ENCODE assay signal across 23 mouse cellular contexts in genomic region chr3:58672481-58673183, GRCm38 (mm10). TPM values are rescaled to one million over a fixed set of nuclear protein-coding genes. Genes with fewer than 3 reads are reported as not detected.
DNase-seq lines count a peak whose midpoint lies in the region; ATAC-seq and TF ChIP-seq lines count a peak whose summit lies in the region.
"Had no signal": no experiment of that assay in that cellular context is flagged by ENCODE, and none has a peak within 500 bp of the region (broad histone marks: within the 10 kb centered on the region; RNA-seq: fewer than 3 reads in every experiment).

No protein-coding gene starts in this region.

- H3K4me2 ChIP-seq in kidney, postnatal 0 days (ENCODE audit: low read length), result no peak overlapping the region
- H3K4me2 ChIP-seq in CH12.LX (ENCODE audit: insufficient read depth, low read depth, poor library complexity, severe bottlenecking), result peak overlapping the region; percentile 63
- H3K4me2 ChIP-seq: heart, embryonic 15.5 days; limb, embryonic 15.5 days; liver, embryonic 15.5 days; stomach, embryonic 15.5 days had no signal

- dilution Hi-C loops in CH12.LX (cut with MboI; ENCODE audit: extremely low pct_ligation_motif_present, extremely low pct_unique_long_range_greater_than_20kb, low sequenced_read_pairs), result no loop called here

- no peaks in the 10 kb centered on the region; the same call in none of the 2 replicates for H3K4me1 ChIP-seq in kidney, postnatal 0 days (replicated peaks; ENCODE audit: insufficient read depth, low read length)
- H3K4me1 ChIP-seq in CH12.LX (ENCODE audit: control insufficient read depth in 1 of 2, insufficient read depth in 2 of 2), result peaks cover 31 to 85% of the 10 kb centered on the region in 2 experiments

- peak; percentile 54; the same call in 1 of the 2 replicates for ATAC-seq in kidney, postnatal 0 days (replicated peaks; ENCODE audit: low FRiP score, low read depth)
- ATAC-seq in hematopoietic stem cell, adult 5-6 weeks (replicated peaks in 1 of 2; ENCODE audit: insufficient read depth in 1 of 2, low FRiP score in 2 of 2, low TSS enrichment in 1 of 2, low read depth in 1 of 2, poor library complexity in 2 of 2, severe bottlenecking in 2 of 2), result peak; percentile 16 to 33; a peak in 2 of 4 replicates
- ATAC-seq: CD4-positive, CD25-positive, alpha-beta regulatory T cell, adult 4 months; hindbrain, postnatal 0 days had no signal

- H3K9me3 ChIP-seq in kidney, postnatal 0 days (replicated peaks; ENCODE audit: low read length), result no peaks in the 10 kb centered on the region
- no peaks in the 10 kb centered on the region for H3K9me3 ChIP-seq in CH12.LX (replicated peaks; ENCODE audit: low read length)
- H3K9me3 ChIP-seq: heart, embryonic 15.5 days; limb, embryonic 15.5 days; liver, embryonic 15.5 days; stomach, embryonic 15.5 days had no signal

- no peak overlapping the region for H3K4me3 ChIP-seq in kidney, postnatal 0 days (replicated peaks; ENCODE audit: low read depth, low read length)
- H3K4me3 ChIP-seq in CH12.LX (replicated peaks in 1 of 3; ENCODE audit: low read depth in 2 of 3, low read length in 2 of 3, poor library complexity in 1 of 3), result no peak overlapping the region
- H3K4me3 ChIP-seq: heart, adult 2 months; heart, embryonic 15.5 days; limb, embryonic 15.5 days; liver, embryonic 15.5 days; stomach, embryonic 15.5 days had no signal

- no peak overlapping the region for H3K9ac ChIP-seq in kidney, postnatal 0 days (ENCODE audit: low read depth, low read length)
- peak overlapping the region; percentile 37; the same call in 1 of the 2 replicates for H3K9ac ChIP-seq in CH12.LX (ENCODE audit: insufficient read depth, low read depth)
- H3K9ac ChIP-seq: heart, embryonic 15.5 days; limb, embryonic 15.5 days; liver, embryonic 15.5 days; stomach, embryonic 15.5 days had no signal

- 0 out of 2 replicates have a peak, but pooled peaks cover 2% of the 10 kb centered on the region for H3K36me3 ChIP-seq in kidney, postnatal 0 days (ENCODE audit: insufficient read depth, low read length)
- H3K36me3 ChIP-seq in CH12.LX (replicated peaks in 1 of 2; ENCODE audit: control insufficient read depth in 1 of 2, insufficient read depth in 1 of 2, low read length in 1 of 2), result peaks cover 34 to 36% of the 10 kb centered on the region in 2 experiments
- H3K36me3 ChIP-seq: stomach, embryonic 15.5 days had no signal

- TF ChIP-seq EP300 in CH12.LX (IDR thresholded peaks at IDR 0.05; ENCODE audit: low read length), result peak; percentile 66

- no peak for TF ChIP-seq RAD21 in CH12.LX (IDR thresholded peaks at IDR 0.05; ENCODE audit: low read depth, low read length)

- in situ Hi-C loops in CH12.LX (cut with MboI; ENCODE audit: low pct_ligation_motif_present, low pct_unique_long_range_greater_than_20kb, low sequenced_read_pairs), result loop anchor here (25.0 kb wide), 1 partner anchor 510 kb away; no protein-coding TSS in a partner anchor

- WGBS in kidney, postnatal 0 days, result 41% methylated on average over 4 of the region's 4 CpGs

- peaks cover 44% of the 10 kb centered on the region for H3K79me2 ChIP-seq in CH12.LX (replicated peaks; ENCODE audit: control insufficient read depth, extremely low read depth, insufficient read depth, poor library complexity, severe bottlenecking)

- DNase-seq in kidney, postnatal 0 days (ENCODE audit: low spot score), result peak; percentile 27
- no peak for DNase-seq in kidney, postnatal 25 days
- DNase-seq in CH12.LX (ENCODE audit: extremely low read depth), result peak; percentile 85
- DNase-seq in Muller cell, postnatal 12 days (ENCODE audit: inconsistent ontology term), result peak; percentile 59
- DNase-seq in ovary, adult 18-20 months (ENCODE audit: low spot score), result no peak
- DNase-seq in layer of hippocampus, adult 9-10 months (ENCODE audit: low spot score), result no peak
- DNase-seq: adrenal gland, postnatal 25 days; cerebellum, adult 2 months; heart, postnatal 4 days; kidney, adult 18-20 months; midbrain, embryonic 14.5 days; retina, postnatal 1 day; thymus, adult 2 months had no signal

- H3K27me3 ChIP-seq in kidney, postnatal 0 days (ENCODE audit: insufficient read depth, low read length), result no peaks in the 10 kb centered on the region
- no peaks in the 10 kb centered on the region for H3K27me3 ChIP-seq in CH12.LX (replicated peaks)
- H3K27me3 ChIP-seq: heart, embryonic 15.5 days; limb, embryonic 15.5 days; liver, embryonic 15.5 days; stomach, embryonic 15.5 days had no signal

- no peak overlapping the region for H3K27ac ChIP-seq in kidney, postnatal 0 days
- peak overlapping the region; percentile 81 for H3K27ac ChIP-seq in CH12.LX (ENCODE audit: insufficient read depth, low read depth)
- H3K27ac ChIP-seq: heart, adult 2 months; heart, embryonic 15.5 days; hindbrain, postnatal 0 days; limb, embryonic 15.5 days; liver, embryonic 15.5 days; stomach, embryonic 15.5 days had no signal

- TF ChIP-seq POLR2A in CH12.LX (IDR thresholded peaks at IDR 0.05; ENCODE audit: low read depth, low read length), result no peak

- no peak for TF ChIP-seq CTCF in kidney, postnatal 0 days (IDR thresholded peaks at IDR 0.05; ENCODE audit: low read depth)
- TF ChIP-seq CTCF in CH12.LX (conservative IDR thresholded peaks at IDR 0.05 in 1 of 2, IDR thresholded peaks at IDR 0.05 in 1 of 2; ENCODE audit: low read depth in 2 of 2, low read length in 2 of 2), result no peak

TF ChIP-seq in CH12.LX, 34 proteins besides CTCF, POLR2A, EP300 and RAD21 (continues in another document):
- TF ChIP-seq MAFK (IDR thresholded peaks at IDR 0.05; ENCODE audit: insufficient replicate concordance, low read length) (peak; percentile 93), JUND (conservative IDR thresholded peaks at IDR 0.05; ENCODE audit: low read depth, low read length) (no peak), MXI1 (IDR thresholded peaks at IDR 0.05; ENCODE audit: low read depth, low read length) (no peak; the same call in 1 of the 2 replicates), BHLHE40 (IDR thresholded peaks at IDR 0.05; ENCODE audit: low read depth, low read length) (peak; percentile 75), CHD1 (IDR thresholded peaks at IDR 0.05; ENCODE audit: low read depth, low read length) (peak; percentile 23; the same call in 1 of the 2 replicates), HCFC1 (IDR thresholded peaks at IDR 0.05; ENCODE audit: low read depth, low read length) (no peak), KAT2A (IDR thresholded peaks at IDR 0.05; ENCODE audit: insufficient replicate concordance, low read length) (no peak), JUN (IDR thresholded peaks at IDR 0.05; ENCODE audit: insufficient read depth, low read depth, low read length) (no peak), MEF2A (IDR thresholded peaks at IDR 0.05; ENCODE audit: borderline replicate concordance, low read depth, low read length) (no peak), ELF1 (IDR thresholded peaks at IDR 0.05; ENCODE audit: low read depth, low read length) (peak; percentile 47; the same call in 1 of the 2 replicates), ZMIZ1 (IDR thresholded peaks at IDR 0.05; ENCODE audit: low read depth, low read length) (peak; percentile 24; the same call in 1 of the 2 replicates), USF1 (IDR thresholded peaks at IDR 0.05; ENCODE audit: low read depth, low read length) (no peak), CHD2 (IDR thresholded peaks at IDR 0.05; ENCODE audit: low read length) (no peak), PAX5 (IDR thresholded peaks at IDR 0.05; ENCODE audit: low read length) (no peak), RCOR1 (conservative IDR thresholded peaks at IDR 0.05; ENCODE audit: low read depth, low read length) (0 out of 2 replicates have a peak, but pooled peaks have one; percentile 21), ZC3H11A (IDR thresholded peaks at IDR 0.05; ENCODE audit: low read depth, low read length) (no peak), TCF12 (IDR thresholded peaks at IDR 0.05; ENCODE audit: low read depth, low read length) (peak; percentile 87), NRF1 (IDR thresholded peaks at IDR 0.05; ENCODE audit: low read depth, low read length) (peak; percentile 69), E2F4 (IDR thresholded peaks at IDR 0.05; ENCODE audit: insufficient replicate concordance, low read depth, low read length) (no peak), ZNF384 (IDR thresholded peaks at IDR 0.05; ENCODE audit: low read depth, low read length) (no peak), USF2 (conservative IDR thresholded peaks at IDR 0.05; ENCODE audit: low read depth, low read length) (no peak), POLR2AphosphoS2 (IDR thresholded peaks at IDR 0.05; ENCODE audit: low read depth, low read length) (no peak; the same call in 1 of the 2 replicates), UBTF (IDR thresholded peaks at IDR 0.05; ENCODE audit: low read depth, low read length) (0 out of 2 replicates have a peak, but pooled peaks have one; percentile 28), MAX (IDR thresholded peaks at IDR 0.05; ENCODE audit: low read length) (peak; percentile 57), TBP (conservative IDR thresholded peaks at IDR 0.05; ENCODE audit: low read depth, low read length) (no peak; the same call in 1 of the 2 replicates), MAZ (IDR thresholded peaks at IDR 0.05; ENCODE audit: low read depth, low read length) (no peak; the same call in 1 of the 2 replicates), MYC (IDR thresholded peaks at IDR 0.05; ENCODE audit: low read depth, low read length) (no peak), GABPA (IDR thresholded peaks at IDR 0.05; ENCODE audit: insufficient replicate concordance, low read depth, low read length) (no peak), ETS1 (conservative IDR thresholded peaks at IDR 0.05; ENCODE audit: low read depth, low read length) (peak; percentile 51), NELFE (IDR thresholded peaks at IDR 0.05; ENCODE audit: low read depth, low read length) (no peak), ZKSCAN1 (IDR thresholded peaks at IDR 0.05; ENCODE audit: borderline replicate concordance, low read depth, low read length) (no peak), IRF4 (IDR thresholded peaks at IDR 0.05; ENCODE audit: low read depth, low read length) (no peak; the same call in 1 of the 2 replicates), SIN3A (IDR thresholded peaks at IDR 0.05; ENCODE audit: low read length) (no peak; the same call in 1 of the 2 replicates)

RNA-seq across cellular contexts. Expression of gene Siah2, which starts 19.6 kb away (rescaled TPM):
- polyA plus RNA-seq in kidney, postnatal 0 days (2015; fragmentation: Nextera tagmentation; extraction: Ambion mirVana), result 5.5 TPM in 2 replicates
- 125 and 140 TPM in 2 replicates for total RNA-seq in CH12.LX (2012; rRNA removed)
- 119 and 142 TPM in 2 replicates for total RNA-seq in CH12.LX (2014; rRNA removed)
- polyA plus RNA-seq in CH12.LX (2012; ENCODE audit: insufficient read length, low read depth), result 99.0 and 104 TPM in 2 replicates
- 16.0 and 18.1 TPM in 2 replicates for total RNA-seq in hematopoietic stem cell, adult 5-6 weeks (2017)

RNA-seq across cellular contexts. Expression of gene Erich6, which starts 35.6 kb away (rescaled TPM):
- polyA plus RNA-seq in kidney, postnatal 0 days (2015; fragmentation: Nextera tagmentation; extraction: Ambion mirVana), result not detected in 2 replicates
- total RNA-seq in CH12.LX (2012; rRNA removed) (not detected in 2 replicates), CH12.LX (2014; rRNA removed) (not detected in 2 replicates)
- 0.11 TPM in 1 of 2 replicates, not detected in the other for polyA plus RNA-seq in CH12.LX (2012; ENCODE audit: insufficient read length, low read depth)
- not detected in 2 replicates for total RNA-seq in hematopoietic stem cell, adult 5-6 weeks (2017)
- total RNA-seq: adrenal gland, postnatal 25 days; heart, adult 2 months; hindbrain, postnatal 0 days; neutrophil, adult 5-6 weeks had no signal
- polyA plus RNA-seq: CD4-positive, CD25-positive, alpha-beta regulatory T cell, adult 4 months; forebrain, embryonic 11.5 days; liver, embryonic 15.5 days; stomach, embryonic 15.5 days; thymus, adult 2 months had no signal

Comparison
In these comparisons a context has a peak if more than half of its experiments do, and no peak if none do; other contexts are left out.
1. DNase-seq: peak in kidney, postnatal 0 days (single experiment), CH12.LX (single experiment) and Muller cell, postnatal 12 days (single experiment); none in kidney, postnatal 25 days (0 of 2), ovary, adult 18-20 months (single experiment) and layer of hippocampus, adult 9-10 months (single experiment).